Mouse (Mus musculus) spleen, adult 2 months (tissue): ENCODE data around the gene Ubash3a.

ENCODE experiments used
- CTCF ChIP-seq: fragments of 200-500 bp; IDR thresholded peaks from 2 replicates; pipeline ENCODE4 v1.5.1; 2011; ENCODE audit warnings: mild to moderate bottlenecking, inconsistent platforms; ENCODE audit not compliant: insufficient read depth, insufficient read length, insufficient replicate concordance; ENCODE audit errors: extremely low read depth
- POLR2A ChIP-seq: fragments of 200-500 bp; IDR thresholded peaks from 2 replicates; pipeline ENCODE4 v1.6.1; 2011; ENCODE audit warnings: low read depth, low read length, inconsistent platforms

DNA sequence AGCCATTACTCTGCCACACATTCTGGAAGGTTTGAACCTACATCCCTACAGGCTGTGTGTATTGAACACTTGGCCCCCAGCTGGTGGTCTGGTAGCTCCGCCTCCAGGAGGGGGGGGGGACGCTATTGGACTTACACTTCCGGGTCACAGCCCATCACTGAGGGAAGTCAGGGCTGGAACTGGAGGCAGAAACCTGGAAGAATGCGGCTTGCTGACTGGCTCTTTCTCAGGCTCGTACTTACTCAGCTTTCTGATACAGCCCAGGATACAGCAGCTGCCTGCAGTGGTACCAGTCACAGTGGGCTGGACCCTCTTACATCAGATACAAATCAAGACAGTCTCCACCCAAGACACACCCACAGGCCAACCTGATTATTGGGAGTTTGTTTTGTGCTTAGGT, 39.5 kb downstream of the Ubash3a start:
- no peak for TF ChIP-seq CTCF
- TF ChIP-seq POLR2A = no peak
